Mouse (Mus musculus) right cerebral cortex, postnatal 14 days (tissue): ENCODE data around the gene Cd300lf.
A peak's percentile ranks its signal among the peaks of the same experiment; 100 is the strongest.

Experiments
- DNase-seq: peaks from one replicate; pipeline ENCODE4 v3.0.0; 2022

The Cd300lf gene

DNA sequence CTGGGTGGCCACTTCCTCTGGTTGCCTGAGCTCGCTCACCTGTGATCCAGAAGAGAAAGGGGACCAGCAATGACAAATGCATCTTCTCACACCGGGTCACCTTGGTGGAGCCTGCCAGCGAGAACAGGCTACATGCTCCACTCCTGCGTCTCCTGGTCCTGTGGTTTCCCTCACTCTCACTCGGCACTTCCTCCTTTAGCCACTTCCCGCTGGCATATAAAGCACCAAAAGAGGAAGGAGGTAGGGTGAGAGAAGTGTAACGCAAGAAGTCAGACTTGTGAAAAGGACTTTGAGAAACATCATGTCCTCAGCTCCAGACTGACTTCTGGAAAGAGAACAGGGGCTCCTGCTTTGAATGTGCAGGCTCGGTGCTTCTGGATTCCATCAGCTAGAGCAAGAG, at the start of gene Cd300lf:
TSS of gene Cd300lf (minus strand) at position 193 of the 400 bp plus-strand sequence.
- no peak for DNase-seq

DNA sequence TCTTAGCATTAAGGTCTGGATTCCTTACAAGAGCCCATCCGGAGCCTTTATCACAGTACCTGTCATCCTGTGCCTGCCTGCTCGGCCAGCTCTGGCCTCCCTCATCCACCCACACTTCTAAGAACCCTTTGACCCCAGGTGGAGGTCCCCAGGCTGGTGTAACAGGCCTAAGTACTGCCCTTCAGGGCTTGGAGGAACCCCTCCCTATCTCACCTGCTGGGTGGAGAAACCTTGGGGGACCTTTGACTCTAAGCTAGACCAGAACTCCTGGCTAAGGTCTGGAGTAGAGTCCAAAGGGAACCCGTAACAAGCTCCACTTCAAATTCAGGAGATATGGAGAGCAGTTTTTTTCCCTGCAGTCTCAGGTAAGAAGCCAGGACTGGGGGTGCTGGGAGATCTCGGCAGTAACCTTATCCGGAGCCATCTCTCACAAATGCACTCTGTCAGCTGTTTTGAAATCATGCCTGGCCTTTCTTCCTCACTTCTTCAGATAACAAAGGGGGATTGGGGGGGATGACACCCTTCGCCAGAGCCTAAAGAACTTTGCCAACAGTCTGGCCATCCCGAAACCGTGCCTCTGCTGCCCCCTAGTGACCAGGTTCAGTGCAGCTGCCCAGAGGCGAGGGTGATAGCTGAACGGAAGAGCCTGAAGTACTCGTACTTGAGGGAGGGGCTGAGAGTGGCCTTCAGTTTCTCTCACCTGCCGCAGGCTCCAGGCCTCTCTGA, 48.3 kb upstream of the Cd300lf start:
- peak; percentile 82 for DNase-seq

DNA sequence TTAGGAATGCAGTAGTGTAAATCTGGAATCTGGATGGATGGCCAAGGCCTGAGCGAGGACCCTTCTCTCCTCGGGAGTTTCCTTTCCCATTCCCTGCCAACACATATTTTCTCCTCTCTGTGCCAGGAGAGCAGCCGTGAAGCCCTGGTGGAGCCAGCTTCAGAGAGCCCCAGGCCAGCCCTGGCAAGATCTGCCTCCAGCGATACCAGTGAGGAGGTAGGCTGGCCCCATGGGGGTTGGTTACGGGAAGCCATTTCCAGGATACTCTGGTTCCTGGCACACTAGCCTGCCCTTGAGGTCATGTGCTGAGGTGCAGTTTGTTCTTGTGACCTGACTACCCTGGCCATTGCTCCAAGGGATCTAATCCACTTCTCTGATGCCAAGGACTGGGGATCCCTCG, 46.1 kb upstream of the Cd300lf start:
- DNase-seq, result no peak

DNA sequence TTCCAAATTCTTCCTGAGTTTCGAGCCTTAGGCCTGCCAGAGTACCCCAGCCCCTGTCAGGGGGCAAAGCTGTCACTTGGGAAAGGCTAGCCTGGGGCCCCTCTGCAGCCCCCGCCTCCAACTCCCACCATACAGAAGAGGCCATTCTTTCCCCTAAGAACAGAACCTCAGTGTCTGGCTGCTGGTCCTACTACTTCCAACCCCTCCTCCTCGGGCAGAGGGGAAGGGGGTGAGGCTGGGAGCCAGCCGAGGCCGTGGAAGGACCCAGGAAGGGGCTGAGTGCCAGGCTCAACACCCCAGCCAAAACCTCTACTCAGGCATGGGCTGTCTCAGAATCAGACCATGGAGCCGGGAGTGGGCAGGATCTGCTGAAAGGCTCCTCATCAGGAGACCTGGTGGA, 45.4 kb upstream of the Cd300lf start:
- peak; percentile 49 for DNase-seq

DNA sequence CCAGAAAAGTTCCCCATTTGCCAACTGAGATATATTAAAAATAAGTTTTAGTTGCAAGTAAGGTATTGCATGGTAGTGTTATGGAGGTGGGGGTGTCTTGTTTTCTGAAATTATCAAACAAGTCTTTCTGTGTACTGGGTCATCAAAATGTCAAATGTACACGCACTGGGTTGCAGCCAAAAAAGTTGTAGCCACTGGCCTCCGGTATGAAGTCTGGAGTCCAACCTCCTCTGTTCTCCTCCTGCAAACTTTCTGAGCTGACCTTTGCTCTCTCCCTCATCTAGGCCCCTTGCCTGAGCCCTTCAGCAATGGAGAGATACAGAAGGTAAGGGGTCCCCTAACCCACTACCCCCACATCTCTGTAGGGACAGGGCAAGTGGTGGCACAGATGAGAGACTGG, 45.0 kb upstream of the Cd300lf start:
- no peak for DNase-seq

DNA sequence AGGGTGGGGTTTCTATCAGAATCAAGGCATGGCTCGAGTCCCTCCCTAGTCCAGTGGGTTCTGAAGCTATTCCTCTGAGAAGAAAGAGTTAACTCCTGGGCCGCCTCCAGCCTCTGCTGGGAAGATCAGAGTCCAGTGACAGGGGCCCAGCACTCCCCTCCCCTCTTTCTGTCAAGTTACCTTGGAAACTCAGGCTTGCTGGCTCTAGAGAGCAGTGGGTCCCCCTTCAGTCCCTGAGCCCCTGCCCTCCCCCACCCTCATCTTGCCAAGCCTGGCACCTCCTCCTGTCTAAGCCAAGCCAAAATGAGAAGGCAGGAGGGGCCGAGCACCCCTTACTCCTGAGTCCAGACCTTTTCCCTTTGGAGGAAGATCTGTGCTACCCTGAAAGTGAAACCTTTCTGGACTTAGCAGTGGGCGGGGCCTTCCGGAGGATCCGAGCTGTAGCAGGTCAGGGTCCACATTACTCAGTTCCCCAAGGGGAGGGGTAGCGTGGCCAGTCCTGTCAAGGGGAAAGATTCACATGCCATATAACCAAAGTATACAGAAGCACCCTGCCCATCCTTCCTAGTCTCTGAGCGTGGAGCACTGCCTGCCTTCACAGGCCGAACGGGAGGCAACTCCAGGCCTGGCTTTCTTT, 43.9 kb upstream of the Cd300lf start:
- DNase-seq, result no peak

DNA sequence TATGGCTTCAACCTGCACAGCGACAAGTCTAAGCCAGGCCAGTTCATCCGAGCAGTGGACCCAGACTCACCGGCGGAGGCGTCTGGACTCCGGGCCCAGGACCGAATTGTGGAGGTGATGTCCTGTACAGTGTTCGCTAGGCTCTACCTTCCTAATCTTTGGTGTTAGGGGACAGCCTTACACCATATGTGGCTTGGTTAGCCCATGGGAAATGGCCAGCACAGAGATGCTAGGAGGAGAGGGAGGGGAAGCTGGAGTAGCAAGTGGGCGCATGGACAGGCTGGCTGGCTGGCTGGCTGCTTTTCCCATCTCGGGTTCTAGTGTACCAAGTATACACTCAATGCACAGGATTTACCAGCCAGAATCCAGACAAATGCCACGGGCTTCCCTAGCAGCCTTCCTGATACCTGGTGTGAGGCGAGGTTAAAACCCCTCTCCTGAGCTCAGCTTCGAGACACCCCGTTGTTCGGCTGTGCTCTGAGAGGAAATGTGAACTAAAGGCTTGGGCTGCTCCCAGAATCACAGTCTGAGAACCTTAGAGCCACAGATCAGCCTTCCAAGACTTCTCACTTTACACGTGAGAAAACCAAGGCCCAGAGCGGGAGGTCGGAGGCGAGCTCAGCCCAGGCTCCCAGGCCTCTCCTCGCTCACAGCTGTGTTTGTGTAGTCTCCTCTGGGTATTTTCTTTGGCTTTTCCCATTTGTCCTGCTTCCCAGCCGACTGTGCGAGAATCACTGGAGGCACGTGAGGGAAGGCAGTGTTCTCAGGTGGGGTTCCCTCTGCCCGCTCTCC, 42.8 kb upstream of the Cd300lf start:
- DNase-seq, result no peak

DNA sequence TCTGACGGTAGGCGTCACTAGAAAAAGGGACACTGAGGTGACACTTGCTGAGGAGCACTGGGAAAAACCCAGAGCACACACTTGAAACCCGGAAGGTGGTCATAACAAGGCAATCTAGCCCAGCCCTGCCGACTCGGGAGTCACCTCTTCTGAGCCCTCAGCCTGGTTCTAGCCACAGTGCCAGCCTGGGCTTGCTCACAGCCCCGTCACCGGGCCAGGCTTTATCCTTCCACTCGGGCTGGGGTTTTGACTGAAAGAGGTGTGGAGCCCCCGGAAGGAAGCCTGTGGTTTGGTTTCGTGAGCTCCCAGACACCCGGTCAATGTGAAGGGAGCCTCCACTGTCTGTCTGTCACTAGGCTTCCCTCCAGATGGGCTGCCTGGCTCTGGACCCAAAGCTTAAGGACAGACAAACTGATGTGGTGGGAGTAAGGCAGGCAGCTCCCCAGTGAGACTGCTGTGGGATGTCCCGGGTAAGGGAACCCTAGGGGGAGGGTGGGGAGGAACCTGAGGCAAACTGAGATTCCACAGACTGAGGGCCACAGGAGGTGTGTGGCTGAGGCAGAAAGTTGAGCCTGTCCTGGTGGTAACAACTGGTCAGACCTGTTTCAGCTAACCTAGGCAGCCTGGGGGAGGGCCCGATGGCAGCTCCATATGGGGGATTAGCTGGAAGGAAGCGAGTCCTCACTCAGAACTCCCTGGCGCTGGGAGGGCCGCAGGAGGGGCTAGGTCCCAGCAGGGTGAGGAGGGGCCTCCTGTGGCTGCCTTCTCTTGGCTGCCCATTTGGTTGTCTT, 40.0 kb upstream of the Cd300lf start:
- no peak for DNase-seq

DNA sequence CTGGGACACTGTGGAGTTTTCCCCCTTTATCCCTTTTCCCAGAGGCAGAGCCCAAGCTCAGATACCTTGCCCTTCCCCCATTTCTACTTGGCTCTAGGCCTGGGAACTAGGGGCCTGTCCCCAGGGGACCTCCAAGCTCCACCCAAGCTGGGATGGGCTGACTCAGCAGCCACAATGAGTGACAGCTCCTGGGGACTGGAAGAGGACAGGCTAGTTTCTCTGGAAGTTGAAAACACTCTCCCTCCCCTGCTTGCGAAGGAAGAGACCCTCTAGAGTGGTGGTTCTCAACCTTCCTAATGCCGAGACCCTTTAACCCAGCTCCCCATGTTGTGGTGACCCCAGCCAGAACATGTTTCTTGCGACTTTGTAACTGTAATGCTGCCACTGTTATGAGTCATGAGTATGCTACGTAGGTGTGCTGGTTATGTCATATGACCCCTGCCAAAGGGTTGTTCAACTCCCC, 39.1 kb upstream of the Cd300lf start:
- DNase-seq, result no peak

DNA sequence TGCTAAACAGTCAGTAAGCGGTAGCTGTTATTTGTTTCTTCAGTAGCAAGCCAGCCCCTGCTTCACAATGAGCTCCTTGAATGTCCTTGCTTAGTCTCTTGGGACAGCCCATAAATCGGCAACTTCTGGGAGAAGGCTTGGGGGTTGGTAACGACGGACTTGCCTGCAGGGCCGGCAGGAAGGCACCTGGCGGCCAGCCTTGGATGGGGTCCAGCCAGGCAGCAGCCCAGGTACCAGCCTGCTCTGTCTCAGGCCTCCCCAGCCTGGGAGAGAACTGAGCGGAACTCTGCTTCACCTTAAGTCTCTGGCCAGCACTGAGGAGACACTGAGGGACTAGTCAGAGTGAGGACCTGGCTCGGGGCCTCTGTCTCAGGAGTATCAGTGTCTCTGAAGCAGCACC, 37.3 kb upstream of the Cd300lf start:
- no peak for DNase-seq

DNA sequence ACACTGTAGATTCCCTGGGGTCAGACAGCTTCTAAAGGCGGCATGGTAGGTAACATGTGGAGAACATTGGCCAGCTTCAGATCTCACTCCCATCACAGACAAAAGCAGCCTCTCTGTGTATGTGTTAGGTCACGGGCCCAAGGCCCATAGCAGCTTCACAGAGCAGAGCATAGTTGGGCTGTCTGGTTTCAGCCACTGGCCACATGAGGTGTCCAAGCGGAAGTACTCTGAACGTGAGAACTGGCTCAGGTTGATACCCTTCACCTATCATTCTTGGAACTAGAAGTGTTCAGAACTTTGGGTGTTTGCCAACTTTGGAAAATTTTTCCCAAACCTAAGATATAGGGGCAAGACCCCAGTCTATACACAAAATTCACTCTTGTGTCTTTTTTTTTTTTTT, 35.6 kb upstream of the Cd300lf start:
- no peak for DNase-seq

DNA sequence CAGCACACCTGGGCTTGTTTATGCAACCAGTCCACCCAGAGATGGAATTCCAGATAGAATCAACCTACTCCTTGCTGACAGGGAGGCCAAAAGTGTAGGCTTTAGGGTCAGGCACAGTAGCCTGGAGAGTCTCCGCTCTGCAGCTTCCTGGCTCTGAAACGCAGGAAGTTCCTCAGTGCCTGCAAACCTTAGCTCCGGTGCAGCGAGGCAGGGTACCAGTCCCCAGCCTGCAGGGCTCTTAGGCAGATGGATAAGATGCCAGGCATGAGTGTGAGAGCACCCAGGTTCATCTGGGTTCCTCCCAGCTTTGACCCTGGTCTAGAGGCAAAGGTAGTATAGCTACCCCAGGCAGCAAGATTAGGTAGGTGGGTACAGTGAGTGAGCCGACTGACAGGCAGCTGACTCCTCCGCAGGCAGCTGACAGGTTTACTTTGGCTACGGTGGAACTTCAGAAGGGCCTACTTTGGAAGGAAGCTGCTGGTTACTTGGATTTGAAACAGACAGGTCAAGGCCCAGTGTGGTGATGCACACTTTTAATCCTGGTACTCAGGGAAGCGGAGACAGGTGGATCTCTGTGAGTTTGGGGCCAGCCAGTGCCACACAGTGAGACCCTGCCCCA, 33.9 kb upstream of the Cd300lf start:
- no peak for DNase-seq

DNA sequence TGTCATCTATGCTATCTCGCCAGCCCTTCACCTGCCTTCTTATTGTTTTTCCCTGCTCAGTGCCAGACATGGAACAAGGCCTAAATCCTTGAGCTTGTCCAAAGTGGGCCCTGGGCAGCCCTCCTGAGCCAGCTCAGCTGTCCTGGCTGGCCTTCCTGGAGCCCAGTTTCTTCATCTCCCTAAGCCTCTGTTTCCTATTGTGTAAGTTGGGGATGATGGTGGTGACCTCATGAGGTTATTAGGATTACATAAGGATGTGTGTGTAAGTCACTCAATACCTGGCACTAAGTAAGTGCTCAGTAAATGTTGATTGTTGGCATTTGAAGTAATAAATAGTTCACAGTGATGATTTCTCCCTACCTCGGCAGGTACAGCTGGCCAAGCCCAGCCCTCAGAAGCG, 33.0 kb upstream of the Cd300lf start:
- DNase-seq, result no peak

DNA sequence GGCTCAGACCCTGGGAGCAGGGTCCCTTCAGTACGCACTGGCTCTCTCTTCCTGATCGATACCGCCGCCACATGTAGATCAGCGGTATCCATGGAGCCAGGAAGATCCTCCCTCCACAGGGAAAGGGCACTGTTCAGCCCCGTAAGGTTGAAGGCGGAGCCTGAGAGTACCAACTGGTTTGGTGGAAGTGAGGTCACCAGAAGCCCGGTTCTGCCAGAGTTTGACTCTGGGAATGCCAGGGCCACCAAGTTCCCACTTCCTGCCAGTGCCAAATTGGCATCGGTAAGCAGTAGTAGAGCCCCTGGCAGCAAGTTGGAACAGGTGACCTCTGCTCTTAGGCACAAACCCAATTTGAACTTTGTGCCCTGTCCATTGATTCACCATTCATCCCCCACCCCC, 31.2 kb upstream of the Cd300lf start:
- DNase-seq, result no peak

DNA sequence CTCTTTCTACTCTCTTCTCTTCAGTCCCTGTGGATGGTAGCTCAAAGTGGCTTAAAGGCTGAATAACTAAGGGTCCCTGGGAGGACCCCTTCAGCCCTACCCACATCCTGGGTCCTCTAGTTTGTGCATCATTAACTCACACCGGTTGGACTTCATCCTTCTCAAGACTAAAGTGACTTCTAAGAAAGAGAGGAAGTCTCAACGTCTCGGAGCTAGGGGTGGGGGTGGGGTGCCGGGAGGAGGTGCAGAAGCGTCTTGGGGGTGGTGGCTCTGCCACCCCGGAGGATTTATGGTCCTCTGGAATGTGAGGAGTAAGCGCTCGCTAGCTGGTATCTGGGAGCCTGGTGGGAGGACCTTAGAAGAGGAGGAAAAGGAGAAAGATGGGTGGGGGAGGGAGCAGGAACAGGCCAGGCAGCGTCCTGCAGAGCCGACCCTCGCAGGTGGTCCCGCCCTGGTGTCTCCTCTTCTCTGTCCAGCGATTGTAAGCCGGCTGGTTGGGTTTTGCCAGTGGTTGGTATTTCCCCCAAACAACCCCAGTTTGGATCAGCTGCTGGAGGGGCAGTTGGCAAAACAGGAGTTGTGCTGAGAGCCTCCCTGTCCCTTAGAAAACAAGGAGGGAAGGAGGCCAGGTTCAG, 30.7 kb upstream of the Cd300lf start:
- DNase-seq, result no peak

DNA sequence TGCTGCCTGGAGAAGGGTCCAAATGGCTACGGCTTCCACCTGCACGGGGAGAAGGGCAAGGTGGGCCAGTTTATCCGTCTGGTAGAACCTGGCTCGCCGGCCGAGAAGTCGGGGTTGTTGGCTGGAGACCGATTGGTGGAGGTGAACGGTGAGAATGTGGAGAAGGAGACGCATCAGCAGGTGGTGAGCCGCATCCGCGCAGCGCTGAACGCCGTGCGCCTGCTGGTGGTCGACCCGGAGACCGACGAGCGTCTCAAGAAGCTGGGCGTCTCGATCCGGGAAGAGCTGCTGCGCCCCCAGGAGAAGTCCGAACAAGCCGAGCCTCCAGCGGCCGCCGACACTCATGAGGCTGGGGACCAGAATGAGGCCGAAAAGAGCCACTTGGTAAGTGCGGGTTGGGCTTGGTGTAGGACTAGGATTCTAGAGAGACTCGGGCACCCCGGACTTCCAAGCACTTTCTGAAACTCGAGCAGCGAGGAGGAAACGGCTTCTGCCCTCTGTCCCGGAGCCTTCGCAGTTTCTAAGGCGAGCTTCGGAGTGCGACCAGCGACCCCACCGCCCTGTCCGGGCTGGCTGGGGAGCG, 29.9 kb upstream of the Cd300lf start:
- DNase-seq, result peak; percentile 43

DNA sequence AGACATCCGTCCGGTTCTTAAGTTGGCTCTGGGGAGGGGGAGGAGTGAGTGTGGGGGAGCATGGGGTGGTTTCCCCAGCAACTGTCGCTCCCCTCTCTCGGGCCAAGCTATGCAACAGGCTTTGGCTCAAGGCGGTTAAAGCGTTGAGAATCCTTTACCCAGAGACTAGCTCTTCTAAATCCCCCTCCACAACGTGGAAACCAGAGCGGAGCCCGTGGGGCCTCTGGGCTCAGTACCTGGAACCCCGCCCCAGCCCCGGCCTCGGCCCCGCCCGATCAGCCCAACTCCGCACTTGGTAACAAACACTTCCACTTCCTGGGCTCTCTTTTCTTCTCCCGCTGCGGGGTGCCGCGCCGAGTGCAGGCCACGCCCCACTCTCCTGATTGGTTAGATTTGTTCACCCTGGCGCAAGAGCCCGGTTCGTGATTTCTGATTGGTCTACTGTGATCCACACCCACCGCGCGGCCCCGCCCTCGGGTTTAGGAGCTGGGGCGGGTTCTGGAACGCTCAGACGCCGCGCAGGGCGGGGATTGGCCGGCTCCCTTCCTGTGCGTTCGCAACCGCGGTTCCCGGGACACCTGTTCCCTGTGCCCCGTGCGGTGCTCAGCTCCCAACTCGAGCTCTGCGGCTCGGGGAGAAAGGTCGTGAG, 29.2 kb upstream of the Cd300lf start, which contains the start of gene Slc9a3r1:
TSS of gene Slc9a3r1 (plus strand) at position 510 of the 649 bp plus-strand sequence.
- peak; percentile 88 for DNase-seq

DNA sequence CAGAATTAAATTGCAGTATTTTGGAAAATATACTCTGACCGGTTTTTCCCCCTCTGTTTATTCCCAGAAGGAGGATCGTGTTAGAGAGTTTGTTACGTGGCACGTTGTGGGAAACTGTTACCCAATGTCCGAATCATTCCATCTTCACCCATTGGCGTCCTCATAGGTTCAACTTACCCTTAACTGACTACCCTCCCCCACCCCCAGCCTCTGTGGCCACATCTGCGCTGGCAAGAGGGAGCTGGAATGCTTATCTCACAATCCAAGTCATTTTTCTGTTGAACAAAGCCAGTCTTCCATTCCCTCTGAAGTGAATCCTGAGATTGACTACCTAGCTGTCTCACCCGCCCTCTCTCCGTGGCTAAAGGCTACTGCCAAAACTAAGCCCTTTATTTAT, 28.4 kb upstream of the Cd300lf start:
- no peak for DNase-seq

DNA sequence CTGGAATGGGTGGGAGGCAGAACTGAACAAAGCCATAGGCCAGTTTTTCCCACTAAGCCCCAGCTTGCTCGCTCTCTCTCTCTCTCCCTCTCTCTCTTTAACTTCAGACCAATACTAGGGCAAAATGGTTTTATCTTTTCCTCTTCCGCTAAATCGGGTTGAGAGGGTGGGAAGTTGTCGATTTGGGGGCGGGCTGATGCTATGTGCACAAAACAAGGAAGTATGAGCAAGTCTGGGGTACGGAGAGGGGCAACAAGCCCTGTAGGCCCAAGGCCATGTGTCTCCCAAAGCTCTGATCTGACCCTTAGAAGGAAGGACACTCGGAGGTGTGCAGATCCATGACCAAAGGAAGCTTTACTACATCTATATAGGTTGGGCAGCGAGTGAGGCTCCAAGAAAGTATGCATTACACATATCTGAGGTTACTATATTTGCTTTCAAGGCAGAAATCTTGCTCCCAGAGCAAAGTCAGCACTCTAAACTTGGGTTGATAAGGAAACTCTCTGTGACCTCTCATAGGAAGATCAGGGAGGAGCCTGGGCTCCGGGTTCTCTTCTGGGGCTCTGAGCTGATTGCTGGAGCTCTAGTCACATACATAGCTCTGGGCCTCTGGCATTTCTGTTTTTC, 27.9 kb upstream of the Cd300lf start:
- DNase-seq, result no peak

DNA sequence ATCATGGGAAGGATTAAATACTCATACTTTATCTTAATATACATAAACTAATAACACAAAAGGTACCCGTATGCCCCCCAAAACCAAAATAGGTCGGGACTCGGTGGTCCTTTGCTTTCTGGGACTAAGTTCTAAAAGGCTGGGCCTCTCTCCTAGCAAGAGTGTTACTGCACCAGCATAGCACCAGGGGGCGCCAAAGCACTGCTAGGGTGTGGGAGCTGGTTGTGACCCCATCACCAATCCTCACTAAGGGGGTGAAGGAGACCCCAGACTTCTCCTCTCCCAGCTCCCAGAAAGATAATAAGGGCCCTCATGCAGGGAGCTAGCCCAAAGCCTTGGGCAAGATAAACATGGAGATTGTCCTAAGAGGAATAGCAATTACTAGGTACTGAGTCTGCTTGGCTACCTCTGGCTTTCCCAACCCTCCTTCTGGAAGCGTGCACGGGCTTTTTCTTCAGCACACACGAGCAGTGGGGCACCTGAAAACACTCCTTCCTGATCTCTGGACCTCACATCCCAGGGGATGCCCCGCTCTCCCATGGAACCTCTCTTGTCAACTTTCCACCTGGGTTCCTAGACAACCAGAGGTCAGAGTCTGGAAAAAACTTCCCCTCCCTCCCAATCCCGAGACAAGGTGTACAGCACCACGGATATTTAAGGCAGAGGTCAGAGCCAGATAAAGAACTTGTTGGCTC, 27.2 kb upstream of the Cd300lf start:
- peak; percentile 77 for DNase-seq
